Mouse (Mus musculus) small intestine, adult 2 months (tissue): ENCODE results near the gene Ucp3.

ENCODE experiments used
- CTCF ChIP-seq: fragments of 200-500 bp; IDR thresholded peaks from 2 replicates; pipeline ENCODE4 v1.5.1; 2012; ENCODE audit warnings: low read depth, mild to moderate bottlenecking, control low read depth, inconsistent platforms, low read length, moderate library complexity, mixed read lengths; ENCODE audit not compliant: insufficient replicate concordance, insufficient read length; ENCODE audit errors: extremely low read depth
- POLR2A ChIP-seq: fragments of 200-500 bp; IDR thresholded peaks from 2 replicates; pipeline ENCODE4 v1.6.1; 2012; ENCODE audit warnings: low read depth, mild to moderate bottlenecking, control low read depth, inconsistent platforms, low read length, moderate library complexity

GRCm38 (mm10) chr7:100493484-100494414 lies 21.0 kb downstream of the Ucp3 start:
- TF ChIP-seq POLR2A (no peak), CTCF (no peak)
